Mouse (Mus musculus) central nervous system, embryonic 11.5 days (tissue): Measurements from ENCODE around the gene Tmem82. TPM values are rescaled to one million over a fixed set of nuclear protein-coding genes. Genes with fewer than 3 reads are reported as not detected.

Experiments
- polyA plus RNA-seq: library from polyadenylated mRNA; depleted of rRNA; stranded (reverse); fragments of >200 nt; gene quantifications from 2 replicates; pipeline ENCODE4 v1.2.3, GENCODE M21; 2012; rRNA removed

Gene Tmem82
- 0.57 and 0.65 TPM in 2 replicates for polyA plus RNA-seq

GRCm38 (mm10) chr4:141618565-141619243, at the start of gene Tmem82:
TSS of gene Tmem82 (minus strand) at chr4:141618633.

DNA sequence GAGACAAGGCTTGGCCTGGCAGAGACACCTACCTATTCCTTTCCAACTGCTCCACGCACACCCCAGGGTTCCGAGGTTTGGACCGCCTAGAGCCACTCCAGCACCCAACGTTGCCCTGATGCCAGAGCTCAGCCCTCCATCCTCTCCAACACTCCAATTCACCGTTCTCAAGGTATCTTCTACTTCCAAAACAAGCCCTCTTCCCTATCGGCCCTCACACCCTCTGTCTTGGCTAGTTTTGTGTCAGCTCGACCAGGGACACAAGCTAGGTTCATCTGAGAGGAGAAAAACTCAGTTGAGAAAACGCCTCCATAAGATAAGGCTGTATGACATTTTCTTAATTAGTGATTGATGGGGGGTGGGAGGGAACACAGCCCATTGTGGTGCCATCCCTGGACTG, 46.4 kb upstream of the Tmem82 start, which contains the start of gene Plekhm2:
Gene Plekhm2 (minus strand): TSS at position 101 of the 400 bp plus-strand sequence.

DNA sequence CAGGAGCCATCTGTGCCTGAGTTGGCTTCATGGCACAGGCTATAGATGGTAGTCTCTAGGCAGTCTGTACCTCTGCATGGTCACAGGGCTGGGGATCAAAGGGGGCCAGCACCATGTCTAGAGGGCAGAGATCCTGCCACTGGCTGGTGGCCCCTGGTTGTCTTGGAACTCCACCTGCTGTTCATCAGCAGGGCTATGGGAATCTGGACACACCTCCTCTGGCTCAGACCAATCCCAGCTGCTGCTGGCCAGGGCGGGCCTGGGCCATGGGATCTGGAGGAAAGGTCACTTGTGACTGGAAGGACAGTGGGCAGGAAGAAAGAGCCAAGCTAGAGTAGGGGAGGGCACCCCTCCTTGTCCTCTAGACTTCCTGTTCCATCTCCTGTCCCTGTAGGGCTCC, 5.2 kb upstream of the Tmem82 start, which contains the start of gene Slc25a34:
Gene Slc25a34 (minus strand): TSS at position 156 of the 400 bp plus-strand sequence.

GRCm38 (mm10) chr4:141605861-141606260, 12.6 kb downstream of the Tmem82 start, which contains the start of gene Fblim1:
TSS of gene Fblim1 (minus strand) at chr4:141606096.

Other genes with a start within 250 kb of the Tmem82 start
- gene Clcnka, start 219.9 kb downstream of the Tmem82 start, polyA plus RNA-seq: 0.01 and 0.26 TPM in 2 replicates
- gene Clcnkb, start 202.6 kb downstream of the Tmem82 start, polyA plus RNA-seq: 0.02 and 0.32 TPM in 2 replicates
- 2.5 and 5.3 TPM in 2 replicates for gene Hspb7, start 197.9 kb downstream of the Tmem82 start, polyA plus RNA-seq
- gene Srarp, start 182.5 kb downstream of the Tmem82 start, polyA plus RNA-seq: 0.09 TPM in 1 of 2 replicates, not detected in the other
- gene Zbtb17, start 174.0 kb downstream of the Tmem82 start, polyA plus RNA-seq: 48.1 and 56.3 TPM in 2 replicates
- gene Spen, start 80.0 kb downstream of the Tmem82 start, polyA plus RNA-seq: 16.7 and 19.1 TPM in 2 replicates
- 38.0 and 60.0 TPM in 2 replicates for gene Fblim1, start 12.5 kb downstream of the Tmem82 start, polyA plus RNA-seq
- 0.10 and 0.21 TPM in 2 replicates for gene Slc25a34, start 5.2 kb upstream of the Tmem82 start, polyA plus RNA-seq
- gene Plekhm2, start 46.3 kb upstream of the Tmem82 start, polyA plus RNA-seq: 20.1 and 29.7 TPM in 2 replicates
- 9.8 TPM in 1 of 2 replicates, not detected in the other for gene Rsc1a1, start 67.0 kb upstream of the Tmem82 start, polyA plus RNA-seq
- 22.3 and 22.6 TPM in 2 replicates for gene Ddi2, start 104.8 kb upstream of the Tmem82 start, polyA plus RNA-seq
- gene Agmat, start 128.0 kb upstream of the Tmem82 start, polyA plus RNA-seq: 0.40 and 0.66 TPM in 2 replicates
- 8.1 and 11.2 TPM in 2 replicates for gene Dnajc16, start 172.3 kb upstream of the Tmem82 start, polyA plus RNA-seq
- 19.3 and 21.0 TPM in 2 replicates for gene Casp9, start 175.0 kb upstream of the Tmem82 start, polyA plus RNA-seq
- 0.16 TPM in 1 of 2 replicates, not detected in the other for gene Cela2a, start 207.5 kb upstream of the Tmem82 start, polyA plus RNA-seq
- not detected in 2 replicates for gene Ctrc, start 227.7 kb upstream of the Tmem82 start, polyA plus RNA-seq